Comparison of ENCODE assay signal across 8 mouse cellular contexts in genomic region chr9:22624966-22625365, GRCm38 (mm10).
DNase-seq lines count a peak whose midpoint lies in the region; TF ChIP-seq lines count a peak whose summit lies in the region.

No protein-coding gene starts in this region.

- no peak overlapping the region for H3K9ac ChIP-seq in heart, adult 2 months (ENCODE audit: low read depth, low read length)

- intact Hi-C loops in heart, adult 2 months (cut with DNase I): loop anchor here (5.0 to 10.0 kb wide), 2 partner anchors 57 to 140 kb away; no protein-coding TSS in a partner anchor

- H3K36me3 ChIP-seq in heart, adult 2 months (ENCODE audit: control insufficient read depth, insufficient read depth, low read length): no peaks in the 10 kb centered on the region; the same call in 1 of the 2 replicates

- no peak overlapping the region for H3K4me3 ChIP-seq in heart, adult 2 months

- TF ChIP-seq EP300 in heart, adult 2 months (IDR thresholded peaks at IDR 0.05; ENCODE audit: insufficient read depth, low read depth, low read length): no peak

- no peak overlapping the region for H3K27ac ChIP-seq in heart, adult 2 months

- H3K27me3 ChIP-seq in heart, adult 2 months (ENCODE audit: control insufficient read depth, insufficient read depth, low read length): no peaks in the 10 kb centered on the region

- WGBS in heart, adult 2 months: 58% methylated on average over 9 of the region's 9 CpGs

- no peaks in the 10 kb centered on the region; the same call in 1 of the 2 replicates for H3K4me1 ChIP-seq in heart, adult 2 months (ENCODE audit: control insufficient read depth, insufficient read depth, low read length)

- peak; percentile 25 for DNase-seq in heart, adult 2 months
- DNase-seq in heart, adult 11 months: no peak
- peak; percentile 52 for DNase-seq in A20 (ENCODE audit: low read depth, low spot score)
- peak; percentile 60 for DNase-seq in ZHBTc4 (ENCODE audit: low read depth, low spot score)
- peak; percentile 68 for DNase-seq in embryo, embryonic 10 days (ENCODE audit: low spot score)
- DNase-seq in kidney, postnatal 14 days: peak; percentile 54
- peak; percentile 72 for DNase-seq in lung, postnatal 36 days
- peak; percentile 41 to 71 for DNase-seq in spleen, postnatal 4 days (ENCODE audit: low spot score in 2 of 2)

- TF ChIP-seq CTCF in heart, adult 2 months (IDR thresholded peaks at IDR 0.05): peak; percentile 86

- H3K79me2 ChIP-seq in heart, adult 2 months (replicated peaks; ENCODE audit: control insufficient read depth, insufficient read depth, low read length): no peaks in the 10 kb centered on the region

- no peak for TF ChIP-seq POLR2A in heart, adult 2 months (IDR thresholded peaks at IDR 0.05; ENCODE audit: insufficient read depth, low read depth, low read length)
